Mouse (Mus musculus): ENCODE data around the gene Mcrip1.

The Mcrip1 gene

GRCm38 (mm10) chr11:120512790-120513453 lies 36.6 kb downstream of the Mcrip1 start:
- in situ Hi-C loops (cut with MboI, MseI) = no loop called here

- in situ Hi-C loops (cut with MboI, MseI) = no loop called here
Observed at GRCm38 (mm10) chr11:120510375-120511030, 39.0 kb downstream of the Mcrip1 start.

GRCm38 (mm10) chr11:120509940-120510339 lies 39.6 kb downstream of the Mcrip1 start:
- in situ Hi-C loops (cut with MboI, MseI) = no loop called here

- in situ Hi-C loops (cut with MboI, MseI) = no loop called here
Observed at GRCm38 (mm10) chr11:120508290-120508870, 41.1 kb downstream of the Mcrip1 start.

- in situ Hi-C loops (cut with MboI, MseI) = no loop called here
Observed at GRCm38 (mm10) chr11:120507611-120508289, 41.8 kb downstream of the Mcrip1 start.

GRCm38 (mm10) chr11:120506899-120507298 lies 42.6 kb downstream of the Mcrip1 start:
- in situ Hi-C loops (cut with MboI, MseI) = no loop called here

GRCm38 (mm10) chr11:120505661-120506060 lies 43.9 kb downstream of the Mcrip1 start:
- in situ Hi-C loops (cut with MboI, MseI) = no loop called here

- in situ Hi-C loops (cut with MboI, MseI) = no loop called here
Observed at GRCm38 (mm10) chr11:120501701-120502100, 47.8 kb downstream of the Mcrip1 start.

GRCm38 (mm10) chr11:120501018-120501417 lies 48.5 kb downstream of the Mcrip1 start:
- in situ Hi-C loops (cut with MboI, MseI) = no loop called here

GRCm38 (mm10) chr11:120500357-120500756 lies 49.2 kb downstream of the Mcrip1 start:
- in situ Hi-C loops (cut with MboI, MseI) = no loop called here

GRCm38 (mm10) chr11:120499894-120500293 lies 49.6 kb downstream of the Mcrip1 start:
- in situ Hi-C loops (cut with MboI, MseI) = no loop called here

GRCm38 (mm10) chr11:120498891-120499290 lies 50.6 kb downstream of the Mcrip1 start:
- in situ Hi-C loops (cut with MboI, MseI) = no loop called here

GRCm38 (mm10) chr11:120498226-120498625 lies 51.3 kb downstream of the Mcrip1 start:
- in situ Hi-C loops (cut with MboI, MseI) = no loop called here

- in situ Hi-C loops (cut with MboI, MseI) = no loop called here
Observed at GRCm38 (mm10) chr11:120497436-120497835, 52.1 kb downstream of the Mcrip1 start.

GRCm38 (mm10) chr11:120493911-120494310 lies 55.6 kb downstream of the Mcrip1 start:
- in situ Hi-C loops (cut with MboI, MseI) = no loop called here

GRCm38 (mm10) chr11:120493351-120493750 lies 56.2 kb downstream of the Mcrip1 start:
- in situ Hi-C loops (cut with MboI, MseI) = no loop called here
